Mouse (Mus musculus) lung, embryonic 16.5 days (tissue): ENCODE measurements around the gene Mob1a. TPM values are rescaled to one million over a fixed set of nuclear protein-coding genes. Genes with fewer than 3 reads are reported as not detected.

Experiments
- polyA plus RNA-seq: library from polyadenylated mRNA; unstranded; fragments of >200 nt; fragmentation: Nextera tagmentation; extraction: Ambion mirVana; gene quantifications from 2 replicates; pipeline ENCODE4 v1.2.1, GENCODE M21; 2015

Gene Mob1a
- polyA plus RNA-seq, 1 experiment from 2014 or later, result 72.6 TPM

Other genes starting within 250 kb of the Mob1a start
- gene Pcgf1, start 248.1 kb upstream of the Mob1a start, polyA plus RNA-seq, result 31.7 and 32.5 TPM in 2 replicates
- 0.59 and 0.89 TPM in 2 replicates for gene Lbx2, start 239.6 kb upstream of the Mob1a start, polyA plus RNA-seq
- 1.1 and 3.7 TPM in 2 replicates for gene Ccdc142, start 224.4 kb upstream of the Mob1a start, polyA plus RNA-seq
- 2.2 and 2.9 TPM in 2 replicates for gene Gm42688, start 224.4 kb upstream of the Mob1a start, polyA plus RNA-seq
- 137 and 138 TPM in 2 replicates for gene Mrpl53, start 217.0 kb upstream of the Mob1a start, polyA plus RNA-seq
- gene Mogs, start 210.5 kb upstream of the Mob1a start, polyA plus RNA-seq, result 9.0 and 13.7 TPM in 2 replicates
- 109 and 111 TPM in 2 replicates for gene Wbp1, start 204.5 kb upstream of the Mob1a start, polyA plus RNA-seq
- 13.7 and 14.5 TPM in 2 replicates for gene Ino80b, start 200.6 kb upstream of the Mob1a start, polyA plus RNA-seq
- gene Rtkn, start 190.6 kb upstream of the Mob1a start, polyA plus RNA-seq, result 44.4 and 47.5 TPM in 2 replicates
- 7.2 and 7.6 TPM in 2 replicates for gene Wdr54, start 169.6 kb upstream of the Mob1a start, polyA plus RNA-seq
- gene 1700003E16Rik, start 169.6 kb upstream of the Mob1a start, polyA plus RNA-seq, result 11.9 and 15.3 TPM in 2 replicates
- gene Dctn1, start 160.1 kb upstream of the Mob1a start, polyA plus RNA-seq, result 94.5 and 95.6 TPM in 2 replicates
- gene Slc4a5, start 106.2 kb upstream of the Mob1a start, polyA plus RNA-seq, result 2.1 and 3.1 TPM in 2 replicates
- gene Mthfd2, start 108 bp upstream of the Mob1a start, polyA plus RNA-seq, result 26.0 and 27.4 TPM in 2 replicates
- 132 and 133 TPM in 2 replicates for gene Bola3, start 23.1 kb downstream of the Mob1a start, polyA plus RNA-seq
- 43.8 and 47.1 TPM in 2 replicates for gene Tet3, start 133.1 kb downstream of the Mob1a start, polyA plus RNA-seq
- gene Dguok, start 181.0 kb downstream of the Mob1a start, polyA plus RNA-seq, result 78.3 and 87.0 TPM in 2 replicates
- gene Actg2, start 210.2 kb downstream of the Mob1a start, polyA plus RNA-seq, result 123 and 128 TPM in 2 replicates
- 25.8 and 28.0 TPM in 2 replicates for gene Stambp, start 246.7 kb downstream of the Mob1a start, polyA plus RNA-seq